ENCODE assay signal across 36 mouse cellular contexts in the genomic region with DNA sequence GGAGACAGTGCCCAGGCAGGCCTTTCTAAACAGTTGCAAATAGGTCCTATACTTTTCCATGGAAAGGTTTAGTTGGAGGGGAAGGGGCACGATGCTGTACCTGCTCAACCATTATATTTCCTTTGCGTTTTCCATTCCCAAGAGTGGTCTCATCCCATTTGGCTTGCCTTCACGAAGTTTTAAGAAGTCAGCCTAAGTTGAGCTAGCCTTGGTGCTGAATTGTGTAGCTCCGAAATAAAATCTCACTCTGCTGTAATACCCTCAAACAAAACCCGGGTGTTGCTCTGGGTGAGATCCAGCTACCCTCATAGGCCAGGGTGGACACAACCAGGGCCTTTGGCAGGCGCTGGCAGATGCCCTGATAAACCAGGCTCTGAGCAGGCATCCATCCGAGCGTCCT. TPM values are rescaled to one million over a fixed set of nuclear protein-coding genes. Genes with fewer than 3 reads are reported as not detected.
DNase-seq lines count a peak whose midpoint lies in the region; ATAC-seq and TF ChIP-seq lines count a peak whose summit lies in the region.
"Had no signal": no experiment of that assay in that cellular context is flagged by ENCODE, and none has a peak within 500 bp of the region (broad histone marks: within the 10 kb centered on the region; RNA-seq: fewer than 3 reads in every experiment).

No protein-coding gene starts in this region.

- no peak overlapping the region for H3K4me3 ChIP-seq in kidney, postnatal 0 days (replicated peaks; ENCODE audit: low read depth, low read length)
- H3K4me3 ChIP-seq in MEL (ENCODE audit: control insufficient read depth in 1 of 2, insufficient read depth in 1 of 2, low read depth in 2 of 2, low read length in 2 of 2) = no peak overlapping the region
- H3K4me3 ChIP-seq: embryonic facial prominence, embryonic 15.5 days; forebrain, embryonic 12.5 days; heart, embryonic 12.5 days; hindbrain, embryonic 13.5 days; left cerebral cortex, adult 2 months; megakaryocyte, embryonic 14.5 days; midbrain, embryonic 12.5 days; myocyte; neural tube, embryonic 12.5 days had no signal

- TF ChIP-seq CTCF in kidney, postnatal 0 days (IDR thresholded peaks at IDR 0.05; ENCODE audit: low read depth) = no peak
- no peak for TF ChIP-seq CTCF in MEL (IDR thresholded peaks at IDR 0.05 in 2 of 3, conservative IDR thresholded peaks at IDR 0.05 in 1 of 3; ENCODE audit: control insufficient read depth in 1 of 3, insufficient read depth in 1 of 3, low read depth in 2 of 3, low read length in 3 of 3, poor library complexity in 1 of 3, severe bottlenecking in 1 of 3)

- no peak for TF ChIP-seq POLR2A in MEL (IDR thresholded peaks at IDR 0.05; ENCODE audit: control insufficient read depth in 1 of 2, insufficient read depth in 1 of 2, low read depth in 1 of 2, low read length in 2 of 2, poor library complexity in 1 of 2)

- whole genome bisulfite sequencing in kidney, postnatal 0 days = 44% methylated on average over 8 of the region's 8 CpGs

- ATAC-seq in kidney, postnatal 0 days (replicated peaks; ENCODE audit: low FRiP score, low read depth) = no peak
- ATAC-seq: forebrain, postnatal 0 days; intestine, postnatal 0 days had no signal

- no peaks in the 10 kb centered on the region for H3K9me3 ChIP-seq in kidney, postnatal 0 days (replicated peaks; ENCODE audit: low read length)
- no peaks in the 10 kb centered on the region for H3K9me3 ChIP-seq in MEL (replicated peaks; ENCODE audit: insufficient read depth, low read length)
- H3K9me3 ChIP-seq: embryonic facial prominence, embryonic 15.5 days; forebrain, embryonic 12.5 days; heart, embryonic 12.5 days; hindbrain, embryonic 13.5 days; megakaryocyte, embryonic 14.5 days; midbrain, embryonic 12.5 days; neural tube, embryonic 12.5 days had no signal

- H3K27ac ChIP-seq in kidney, postnatal 0 days = no peak overlapping the region
- no peak overlapping the region for H3K27ac ChIP-seq in MEL (ENCODE audit: control insufficient read depth, low read depth, low read length)
- H3K27ac ChIP-seq: embryonic facial prominence, embryonic 15.5 days; forebrain, embryonic 12.5 days; hindbrain, embryonic 13.5 days; left cerebral cortex, adult 2 months; midbrain, embryonic 12.5 days; neural tube, embryonic 12.5 days; stomach, postnatal 0 days had no signal

- no peaks in the 10 kb centered on the region for H3K27me3 ChIP-seq in kidney, postnatal 0 days (ENCODE audit: insufficient read depth, low read length)
- H3K27me3 ChIP-seq in MEL (ENCODE audit: control insufficient read depth in 1 of 2, insufficient read depth in 2 of 2, low read length in 2 of 2) = no peaks in the 10 kb centered on the region; a peak in 1 of 4 replicates
- H3K27me3 ChIP-seq: embryonic facial prominence, embryonic 15.5 days; megakaryocyte, embryonic 14.5 days; midbrain, embryonic 12.5 days; neural tube, embryonic 12.5 days had no signal

- TF ChIP-seq RAD21 in MEL (IDR thresholded peaks at IDR 0.05; ENCODE audit: low read depth, low read length) = no peak

- no peaks in the 10 kb centered on the region for H3K4me1 ChIP-seq in kidney, postnatal 0 days (replicated peaks; ENCODE audit: insufficient read depth, low read length)
- no peaks in the 10 kb centered on the region for H3K4me1 ChIP-seq in MEL (ENCODE audit: control insufficient read depth in 1 of 2, insufficient read depth in 2 of 2, low read length in 2 of 2)
- H3K4me1 ChIP-seq: embryonic facial prominence, embryonic 15.5 days; heart, embryonic 12.5 days; megakaryocyte, embryonic 14.5 days; neural tube, embryonic 12.5 days had no signal

- H3K4me2 ChIP-seq in kidney, postnatal 0 days (ENCODE audit: low read length) = no peak overlapping the region
- H3K4me2 ChIP-seq: embryonic facial prominence, embryonic 15.5 days; forebrain, embryonic 12.5 days; heart, embryonic 12.5 days; hindbrain, embryonic 13.5 days; midbrain, embryonic 12.5 days; neural tube, embryonic 12.5 days had no signal

- peak; percentile 45 for DNase-seq in kidney, postnatal 0 days (ENCODE audit: low spot score)
- DNase-seq in kidney, adult 11 months = no peak
- DNase-seq in MEL (ENCODE audit: low read depth, low spot score) = peak; percentile 10
- DNase-seq in embryo, embryonic 11 days = peak; percentile 73
- DNase-seq in frontal cortex, postnatal 25 days (ENCODE audit: low spot score in 2 of 2) = no peak
- DNase-seq in layer of hippocampus, postnatal 25 days (ENCODE audit: extremely low spot score in 1 of 2, low spot score in 1 of 2) = no peak
- no peak for DNase-seq in thymus, postnatal 0 days (ENCODE audit: low spot score)
- DNase-seq: adrenal gland, postnatal 14 days; cerebellum, adult 11-12 months; cerebellum, adult 9-11 months; forebrain, postnatal 0 days; gastrocnemius, postnatal 36 days; heart, adult 18-20 months; heart, postnatal 4 days; kidney, postnatal 25 days; left cerebral cortex, postnatal 4 days; lung, postnatal 4 days; right cerebral cortex, adult 18-20 months; thymus, adult 18-20 months; thymus, postnatal 36 days had no signal

- no peak overlapping the region for H3K9ac ChIP-seq in kidney, postnatal 0 days (ENCODE audit: low read depth, low read length)
- H3K9ac ChIP-seq in MEL (ENCODE audit: control insufficient read depth, low read depth, low read length, poor library complexity, severe bottlenecking) = no peak overlapping the region
- H3K9ac ChIP-seq: embryonic facial prominence, embryonic 15.5 days; forebrain, embryonic 12.5 days; forebrain, postnatal 0 days; heart, embryonic 12.5 days; hindbrain, embryonic 13.5 days; midbrain, embryonic 12.5 days; neural tube, embryonic 12.5 days had no signal

- H3K79me2 ChIP-seq in MEL (ENCODE audit: control insufficient read depth, insufficient read depth, low read length, poor library complexity) = no peaks in the 10 kb centered on the region

- TF ChIP-seq EP300 in MEL (IDR thresholded peaks at IDR 0.05; ENCODE audit: low read depth in 1 of 2, low read length in 2 of 2) = no peak

- H3K36me3 ChIP-seq in kidney, postnatal 0 days (ENCODE audit: insufficient read depth, low read length) = no peaks in the 10 kb centered on the region
- no peaks in the 10 kb centered on the region for H3K36me3 ChIP-seq in MEL (ENCODE audit: control insufficient read depth in 1 of 2, insufficient read depth in 2 of 2, low read length in 2 of 2)
- H3K36me3 ChIP-seq: embryonic facial prominence, embryonic 15.5 days; forebrain, embryonic 12.5 days; heart, embryonic 12.5 days; hindbrain, embryonic 13.5 days; midbrain, embryonic 12.5 days; neural tube, embryonic 12.5 days had no signal

TF ChIP-seq in MEL, 35 proteins besides CTCF, POLR2A, EP300 and RAD21:
- TF ChIP-seq ETS1 (IDR thresholded peaks at IDR 0.05; ENCODE audit: low read depth, low read length) (no peak), RCOR1 (IDR thresholded peaks at IDR 0.05; ENCODE audit: low read depth, low read length) (no peak), GABPA (IDR thresholded peaks at IDR 0.05; ENCODE audit: low read depth, low read length) (no peak), JUND (IDR thresholded peaks at IDR 0.05; ENCODE audit: low read depth, low read length) (no peak), MAZ (IDR thresholded peaks at IDR 0.05; ENCODE audit: low read depth, low read length) (no peak), BHLHE40 (IDR thresholded peaks at IDR 0.05; ENCODE audit: borderline replicate concordance, low read depth, low read length) (no peak), MEF2A (IDR thresholded peaks at IDR 0.05; ENCODE audit: extremely low read depth, insufficient replicate concordance, low read depth, low read length, poor library complexity, severe bottlenecking) (no peak), ZMIZ1 (IDR thresholded peaks at IDR 0.05; ENCODE audit: low read depth, low read length) (no peak), TBP (IDR thresholded peaks at IDR 0.05; ENCODE audit: low read depth, low read length) (no peak), SIN3A (IDR thresholded peaks at IDR 0.05; ENCODE audit: low read length) (no peak), MYC (IDR thresholded peaks at IDR 0.05; ENCODE audit: low read depth, low read length) (no peak)

RNA-seq across cellular contexts. Expression of a gene that starts 25.3 kb away (rescaled TPM):
- not detected in 2 replicates for polyA plus RNA-seq in kidney, postnatal 0 days (2015; fragmentation: Nextera tagmentation; extraction: Ambion mirVana)
- total RNA-seq in MEL (2012; rRNA removed) = not detected in 2 replicates
- not detected for polyA plus RNA-seq in MEL (2012; ENCODE audit: insufficient read depth in 1 of 2, insufficient read length in 2 of 2, low read depth in 1 of 2, low replicate concordance in 2 of 2, missing spikeins in 1 of 2)
- under 1 TPM in 1 of 2 experiments, not detected in 1; 0.39 TPM for total RNA-seq in layer of hippocampus, postnatal 25 days (2021)
- 0.08 and 0.21 TPM in 2 replicates for polyA plus RNA-seq in thymus, postnatal 0 days (2015; fragmentation: Nextera tagmentation; extraction: Ambion mirVana)
- total RNA-seq: gastrocnemius, adult 18-20 months; gastrocnemius, postnatal 36 days; liver, adult 2 months had no signal
- polyA plus RNA-seq: kidney, embryonic 14.5 days; liver, adult 2 months; liver, embryonic 16.5 days; myocyte; spleen, adult 2 months; stomach, postnatal 0 days had no signal

Comparison
In these comparisons a context has a peak if more than half of its experiments do, and no peak if none do; other contexts are left out.
1. DNase-seq: peak in kidney, postnatal 0 days (single experiment), MEL (single experiment) and embryo, embryonic 11 days (single experiment); none in kidney, adult 11 months (single experiment), frontal cortex, postnatal 25 days (0 of 2), layer of hippocampus, postnatal 25 days (0 of 2) and thymus, postnatal 0 days (single experiment).